Mouse (Mus musculus) embryonic facial prominence, embryonic 10.5 days (tissue): ENCODE measurements around the gene Alpl. TPM values are rescaled to one million over a fixed set of nuclear protein-coding genes. Genes with fewer than 3 reads are reported as not detected.

ENCODE experiments used
- DNase-seq: peaks from one replicate; pipeline ENCODE4 v3.0.0-alpha.2; 2017; ENCODE audit warnings: low spot score
- H3K27ac ChIP-seq: fragments of 300-500 bp; sonication (generic); replicated peaks from 2 replicates; pipeline ENCODE4 v1.5.1; 2016; ENCODE audit warnings: mild to moderate bottlenecking
- H3K27me3 ChIP-seq: fragments of 300-500 bp; sonication (generic); replicated peaks from 2 replicates; pipeline ENCODE4 v1.6.1; 2016; ENCODE audit warnings: low read depth, mild to moderate bottlenecking; ENCODE audit not compliant: poor library complexity, severe bottlenecking
- H3K36me3 ChIP-seq: fragments of 300-500 bp; sonication (generic); replicated peaks from 2 replicates; pipeline ENCODE4 v1.6.1; 2016; ENCODE audit warnings: mild to moderate bottlenecking, moderate library complexity
- H3K4me1 ChIP-seq: fragments of 300-500 bp; sonication (generic); 2 replicates; pipeline ENCODE4 v1.6.1; 2016
- H3K4me3 ChIP-seq: fragments of 300-500 bp; sonication (generic); 2 replicates; pipeline ENCODE4 v1.5.1; 2016; ENCODE audit warnings: mild to moderate bottlenecking, moderate library complexity
- H3K9me3 ChIP-seq: fragments of 300-500 bp; sonication (generic); 2 replicates; pipeline ENCODE4 v1.6.1; 2016; ENCODE audit warnings: mild to moderate bottlenecking
- WGBS: fragments of 180-500 bp; shearing (Covaris S2); methylation state at CpG from one replicate; pipeline ENCODE4 v1.1.7; 2016; 5-methylcytosine and 5-hydroxymethylcytosine counted together
- polyA plus RNA-seq: library from polyadenylated mRNA; unstranded; fragments of >200 nt; fragmentation: Nextera tagmentation; extraction: Ambion mirVana; gene quantifications from 2 replicates; pipeline ENCODE4 v1.2.1, GENCODE M21; 2016

Alpl gene
- polyA plus RNA-seq, 1 experiment from 2014 or later, result 12.9 TPM

GRCm38 (mm10) chr4:137778397-137779184 lies 17.6 kb downstream of the Alpl start:
- whole genome bisulfite sequencing, result 83% methylated on average over 17 of the region's 17 CpGs
- Histone ChIP-seq H3K27me3 (no peaks in the 10 kb centered on the region), H3K36me3 (no peaks in the 10 kb centered on the region), H3K9me3 (no peaks in the 10 kb centered on the region), H3K4me3 (no peak overlapping the region), H3K27ac (no peak overlapping the region), H3K4me1 (peaks cover 24% of the 10 kb centered on the region)
- no peak for DNase-seq

GRCm38 (mm10) chr4:137777866-137778265 lies 18.3 kb downstream of the Alpl start:
- Histone ChIP-seq H3K9me3 (no peaks in the 10 kb centered on the region), H3K27me3 (no peaks in the 10 kb centered on the region), H3K4me3 (no peak overlapping the region), H3K27ac (no peak overlapping the region), H3K36me3 (no peaks in the 10 kb centered on the region), H3K4me1 (peaks cover 28% of the 10 kb centered on the region)
- WGBS, result 92% methylated on average over 4 of the region's 4 CpGs
- DNase-seq, result no peak

GRCm38 (mm10) chr4:137774505-137774904 lies 21.7 kb downstream of the Alpl start:
- 0 out of 2 replicates have a peak, but pooled peaks cover 5% of the 10 kb centered on the region for H3K27me3 ChIP-seq
- H3K27ac ChIP-seq, result no peak overlapping the region
- no peaks in the 10 kb centered on the region for H3K36me3 ChIP-seq
- WGBS, result 91% methylated on average over 6 of the region's 6 CpGs
- DNase-seq, result no peak
- no peaks in the 10 kb centered on the region for H3K9me3 ChIP-seq
- no peak overlapping the region for H3K4me3 ChIP-seq
- H3K4me1 ChIP-seq, result peaks cover 45% of the 10 kb centered on the region

- no peaks in the 10 kb centered on the region for H3K36me3 ChIP-seq
- peaks cover 49% of the 10 kb centered on the region for H3K4me1 ChIP-seq
- peak; percentile 39 for DNase-seq
- no peak overlapping the region for H3K4me3 ChIP-seq
- no peaks in the 10 kb centered on the region for H3K9me3 ChIP-seq
- 0 out of 2 replicates have a peak, but pooled peaks cover 6% of the 10 kb centered on the region for H3K27me3 ChIP-seq
- H3K27ac ChIP-seq, result peak overlapping the region; percentile 58
- WGBS, result 66% methylated on average over 5 of the region's 5 CpGs
Measured at GRCm38 (mm10) chr4:137774013-137774412, 22.2 kb downstream of the Alpl start.

GRCm38 (mm10) chr4:137773369-137773899 lies 22.8 kb downstream of the Alpl start:
- H3K27ac ChIP-seq, result peak overlapping the region; percentile 58
- 11% methylated on average over 2 of the region's 2 CpGs for WGBS

GRCm38 (mm10) chr4:137772438-137773056 lies 23.6 kb downstream of the Alpl start:
- no peak overlapping the region for H3K4me3 ChIP-seq
- H3K27ac ChIP-seq, result no peak overlapping the region; the same call in 1 of the 2 replicates
- DNase-seq, result no peak
- H3K36me3 ChIP-seq, result no peaks in the 10 kb centered on the region
- peaks cover 52% of the 10 kb centered on the region for H3K4me1 ChIP-seq
- 0 out of 2 replicates have a peak, but pooled peaks cover 11% of the 10 kb centered on the region for H3K27me3 ChIP-seq
- no peaks in the 10 kb centered on the region for H3K9me3 ChIP-seq
- WGBS, result 86% methylated on average over 16 of the region's 16 CpGs

More at GRCm38 (mm10) chr4:137773369-137773899, 22.8 kb downstream of the Alpl start:
- Histone ChIP-seq H3K4me1 (peaks cover 52% of the 10 kb centered on the region), H3K27me3 (0 out of 2 replicates have a peak, but pooled peaks cover 11% of the 10 kb centered on the region), H3K4me3 (no peak overlapping the region), H3K9me3 (no peaks in the 10 kb centered on the region), H3K36me3 (no peaks in the 10 kb centered on the region)
- no peak for DNase-seq

GRCm38 (mm10) chr4:137771749-137772148 lies 24.4 kb downstream of the Alpl start:
- peaks cover 54% of the 10 kb centered on the region for H3K4me1 ChIP-seq
- peak overlapping the region; percentile 54; the same call in 1 of the 2 replicates for H3K27ac ChIP-seq
- 0 out of 2 replicates have a peak, but pooled peaks cover 11% of the 10 kb centered on the region for H3K27me3 ChIP-seq
- WGBS, result 69% methylated on average over 3 of the region's 3 CpGs
- no peaks in the 10 kb centered on the region for H3K36me3 ChIP-seq
- no peak overlapping the region for H3K4me3 ChIP-seq
- no peak for DNase-seq
- no peaks in the 10 kb centered on the region for H3K9me3 ChIP-seq

GRCm38 (mm10) chr4:137770901-137771612 lies 25.1 kb downstream of the Alpl start:
- no peaks in the 10 kb centered on the region for H3K36me3 ChIP-seq
- peaks cover 61% of the 10 kb centered on the region for H3K4me1 ChIP-seq
- 74% methylated on average over 14 of the region's 14 CpGs for WGBS
- peak; percentile 39 for DNase-seq
- no peak overlapping the region for H3K4me3 ChIP-seq
- 0 out of 2 replicates have a peak, but pooled peaks cover 11% of the 10 kb centered on the region for H3K27me3 ChIP-seq
- no peaks in the 10 kb centered on the region for H3K9me3 ChIP-seq
- H3K27ac ChIP-seq, result peak overlapping the region; percentile 54

- Histone ChIP-seq H3K36me3 (no peaks in the 10 kb centered on the region), H3K27me3 (0 out of 2 replicates have a peak, but pooled peaks cover 11% of the 10 kb centered on the region), H3K4me1 (peaks cover 75% of the 10 kb centered on the region), H3K4me3 (no peak overlapping the region), H3K9me3 (no peaks in the 10 kb centered on the region), H3K27ac (peak overlapping the region; percentile 11; the same call in 1 of the 2 replicates)
- WGBS, result 49% methylated on average over 7 of the region's 7 CpGs
- no peak for DNase-seq
Measured at GRCm38 (mm10) chr4:137769635-137770034, 26.5 kb downstream of the Alpl start.

- Histone ChIP-seq H3K4me3 (no peak overlapping the region), H3K36me3 (no peaks in the 10 kb centered on the region), H3K9me3 (no peaks in the 10 kb centered on the region), H3K27ac (peak overlapping the region; percentile 10; the same call in 1 of the 2 replicates), H3K4me1 (peaks cover 76% of the 10 kb centered on the region), H3K27me3 (0 out of 2 replicates have a peak, but pooled peaks cover 11% of the 10 kb centered on the region)
- no peak for DNase-seq
- 80% methylated on average over 6 of the region's 6 CpGs for WGBS
Measured at GRCm38 (mm10) chr4:137768831-137769230, 27.4 kb downstream of the Alpl start.

- H3K9me3 ChIP-seq, result no peaks in the 10 kb centered on the region
- no peak for DNase-seq
- 0 out of 2 replicates have a peak, but pooled peaks cover 11% of the 10 kb centered on the region for H3K27me3 ChIP-seq
- no peaks in the 10 kb centered on the region for H3K36me3 ChIP-seq
- H3K4me3 ChIP-seq, result no peak overlapping the region
- WGBS, result 78% methylated on average over 5 of the region's 5 CpGs
- peak overlapping the region; percentile 10; the same call in 1 of the 2 replicates for H3K27ac ChIP-seq
- peaks cover 72% of the 10 kb centered on the region for H3K4me1 ChIP-seq
Measured at GRCm38 (mm10) chr4:137768381-137768780, 27.8 kb downstream of the Alpl start.

GRCm38 (mm10) chr4:137766365-137766764 lies 29.8 kb downstream of the Alpl start:
- WGBS, result 20% methylated on average over 5 of the region's 5 CpGs
- H3K27ac ChIP-seq, result peak overlapping the region; percentile 76
- H3K4me1 ChIP-seq, result peaks cover 53% of the 10 kb centered on the region

More at GRCm38 (mm10) chr4:137766365-137766764, 29.8 kb downstream of the Alpl start:
- H3K36me3 ChIP-seq, result no peaks in the 10 kb centered on the region
- no peak overlapping the region for H3K4me3 ChIP-seq
- H3K27me3 ChIP-seq, result 0 out of 2 replicates have a peak, but pooled peaks cover 6% of the 10 kb centered on the region
- no peaks in the 10 kb centered on the region for H3K9me3 ChIP-seq
- no peak for DNase-seq
